Mouse (Mus musculus) MEL (cell line): ENCODE data around the gene Usp11. TPM values are rescaled to one million over a fixed set of nuclear protein-coding genes. Genes with fewer than 3 reads are reported as not detected.
A peak's percentile ranks its signal among the peaks of the same experiment; 100 is the strongest.
"Not testable (repeated sequence)": the region's sequence is repeated elsewhere in the genome, so short reads cannot be mapped to it uniquely, and the experiment has no call there.

Experiments used
- DNase-seq: peaks from one replicate; pipeline ENCODE4 v3.0.0; 2011; ENCODE audit warnings: low read depth, low spot score
- H3K27ac ChIP-seq: 2 replicates; pipeline ENCODE4 v1.5.1; 2012; ENCODE audit warnings: low read depth, mild to moderate bottlenecking, control low read depth, low read length, moderate library complexity; ENCODE audit not compliant: control insufficient read depth
- H3K27me3 ChIP-seq, 2 experiments: fragments of 150-350 bp in 1 of 2; sonication (generic) in 1 of 2; 2 replicates each; pipeline ENCODE4 v1.6.1; 2012; ENCODE audit warnings: low read length in 2 of 2, mild to moderate bottlenecking in 2 of 2, improper control_type of control experiment in 1 of 2, moderate library complexity in 1 of 2; ENCODE audit not compliant: insufficient read depth in 2 of 2, control insufficient read depth in 1 of 2
- H3K36me3 ChIP-seq, 2 experiments: 2 replicates each; pipeline ENCODE4 v1.6.1; 2012 to 2014; ENCODE audit warnings: low read length in 2 of 2, improper control_type of control experiment in 1 of 2, inconsistent platforms in 1 of 2, mild to moderate bottlenecking in 1 of 2; ENCODE audit not compliant: insufficient read depth in 2 of 2, control insufficient read depth in 1 of 2
- H3K4me1 ChIP-seq, 2 experiments: fragments of 150-350 bp in 1 of 2; sonication (generic) in 1 of 2; 2 replicates each; pipeline ENCODE4 v1.6.1; 2012; ENCODE audit warnings: low read length in 2 of 2, improper control_type of control experiment in 1 of 2, mild to moderate bottlenecking in 1 of 2; ENCODE audit not compliant: insufficient read depth in 2 of 2, control insufficient read depth in 1 of 2
- H3K4me3 ChIP-seq, 2 experiments: fragments of 150-350 bp in 1 of 2; sonication (generic) in 1 of 2; 2 replicates each; pipeline ENCODE4 v1.5.1; 2012; ENCODE audit warnings: low read depth in 2 of 2, low read length in 2 of 2, mild to moderate bottlenecking in 2 of 2, moderate library complexity in 2 of 2, control low read depth in 1 of 2, improper control_type of control experiment in 1 of 2; ENCODE audit not compliant: control insufficient read depth in 1 of 2, insufficient read depth in 1 of 2
- H3K79me2 ChIP-seq: 2 replicates; pipeline ENCODE4 v1.6.1; 2012; ENCODE audit warnings: mild to moderate bottlenecking, low read length, moderate library complexity; ENCODE audit not compliant: control insufficient read depth, poor library complexity, insufficient read depth
- H3K9ac ChIP-seq: 2 replicates; pipeline ENCODE4 v1.6.1; 2012; ENCODE audit warnings: low read depth, mild to moderate bottlenecking, control low read depth, low read length, moderate library complexity; ENCODE audit not compliant: control insufficient read depth, poor library complexity, severe bottlenecking
- H3K9me3 ChIP-seq: fragments of 150-350 bp; sonication (generic); replicated peaks from 2 replicates; pipeline ENCODE4 v1.6.1; 2012; ENCODE audit warnings: mild to moderate bottlenecking, low read length, improper control_type of control experiment, moderate library complexity; ENCODE audit not compliant: insufficient read depth
- BHLHE40 ChIP-seq: IDR thresholded peaks from 2 replicates; pipeline ENCODE4 v1.6.1; 2012; ENCODE audit warnings: low read depth, mild to moderate bottlenecking, inconsistent platforms, low read length, improper control_type of control experiment, borderline replicate concordance
- CHD2 ChIP-seq: IDR thresholded peaks from 2 replicates; pipeline ENCODE4 v1.6.1; 2011; ENCODE audit warnings: low read length, improper control_type of control experiment
- E2F4 ChIP-seq: IDR thresholded peaks from 2 replicates; pipeline ENCODE4 v1.6.1; 2011; ENCODE audit warnings: low read depth, low read length, improper control_type of control experiment, borderline replicate concordance
- KAT2A ChIP-seq: conservative IDR thresholded peaks from 2 replicates; pipeline ENCODE4 v1.6.1; 2012; ENCODE audit warnings: low read depth, low read length, improper control_type of control experiment, inconsistent platforms
- MAX ChIP-seq: IDR thresholded peaks from 2 replicates; pipeline ENCODE4 v1.6.1; 2011; ENCODE audit warnings: low read length, improper control_type of control experiment
- NELFE ChIP-seq: IDR thresholded peaks from 2 replicates; pipeline ENCODE4 v1.6.1; 2011; ENCODE audit warnings: low read depth, low read length, improper control_type of control experiment
- POLR2A ChIP-seq, 2 experiments: IDR thresholded peaks; 2 replicates each; pipeline ENCODE4 v1.6.1; 2011 to 2012; ENCODE audit warnings: low read length in 2 of 2, mild to moderate bottlenecking in 2 of 2, control low read depth in 1 of 2, improper control_type of control experiment in 1 of 2, low read depth in 1 of 2, moderate library complexity in 1 of 2; ENCODE audit not compliant: control insufficient read depth in 1 of 2, insufficient read depth in 1 of 2, poor library complexity in 1 of 2
- POLR2AphosphoS5 ChIP-seq: IDR thresholded peaks from 2 replicates; pipeline ENCODE4 v1.6.1; 2012; ENCODE audit warnings: low read depth, borderline replicate concordance, mild to moderate bottlenecking, inconsistent platforms, low read length, moderate library complexity, mixed read lengths
- RAD21 ChIP-seq: IDR thresholded peaks from 2 replicates; pipeline ENCODE4 v1.6.1; 2011; ENCODE audit warnings: mild to moderate bottlenecking, low read depth, low read length, improper control_type of control experiment
- RCOR1 ChIP-seq: IDR thresholded peaks from 2 replicates; pipeline ENCODE4 v1.6.1; 2012; ENCODE audit warnings: low read depth, mild to moderate bottlenecking, inconsistent platforms, low read length, improper control_type of control experiment
- TAL1 ChIP-seq: IDR thresholded peaks from 2 replicates; pipeline ENCODE4 v1.6.1; 2012; ENCODE audit warnings: mild to moderate bottlenecking, inconsistent platforms, low read length, moderate library complexity, mixed read lengths
- USF1 ChIP-seq: IDR thresholded peaks from 2 replicates; pipeline ENCODE4 v1.6.1; 2014; ENCODE audit warnings: low read depth, mild to moderate bottlenecking, inconsistent platforms, low read length, improper control_type of control experiment, moderate library complexity
- USF2 ChIP-seq, 2 experiments: IDR thresholded peaks; 2 replicates each; pipeline ENCODE4 v1.6.1; 2011 to 2012; ENCODE audit warnings: improper control_type of control experiment in 2 of 2, low read length in 2 of 2, borderline replicate concordance in 1 of 2, inconsistent platforms in 1 of 2, low read depth in 1 of 2, mild to moderate bottlenecking in 1 of 2; ENCODE audit not compliant: insufficient read depth in 1 of 2
- polyA plus RNA-seq, 2 experiments: library from polyadenylated mRNA; stranded (reverse) in 1 of 2; unstranded in 1 of 2; fragments of >175 nt in 1 of 2; fragments of >200 nt in 1 of 2; gene quantifications; 2 replicates each; pipeline versions ENCODE4 v1.2.1 to v1.2.4; 2012; ENCODE audit warnings: low replicate concordance in 2 of 2, low read depth in 1 of 2; ENCODE audit not compliant: insufficient read length in 2 of 2, insufficient read depth in 1 of 2, missing spikeins in 1 of 2
- total RNA-seq: library from RNA; depleted of rRNA; stranded (reverse); fragments of 300-350 nt; gene quantifications from 2 replicates; pipeline ENCODE4 v1.2.3, GENCODE M21; 2012

Usp11 gene
- total and polyA plus RNA-seq, 3 experiments = 13.8 to 34.4 TPM; not detected in 1

DNA sequence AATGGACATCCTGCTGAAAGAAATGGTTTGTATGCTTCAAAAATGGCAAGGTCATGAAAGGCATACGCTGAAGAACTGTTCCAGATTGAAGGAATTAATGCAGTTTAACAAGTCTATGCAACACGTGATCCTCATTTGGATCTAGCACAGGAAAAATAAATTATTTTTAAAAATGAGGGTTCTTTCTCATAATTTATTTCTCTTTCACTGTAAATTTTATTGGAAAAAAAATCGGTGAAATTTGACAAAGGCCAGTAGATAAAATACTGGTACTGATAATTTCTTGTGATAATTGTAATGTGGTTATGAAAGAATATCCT, 1.3 kb downstream of the Usp11 start (continued):
- TF ChIP-seq RAD21 = no peak
- no peak for TF ChIP-seq NELFE
- no peak for TF ChIP-seq BHLHE40
- peak in 1 of 2 experiments; percentile 36; a peak in 1 of 4 replicates for TF ChIP-seq USF2 (IDR thresholded peaks at IDR 0.05; ENCODE audit: borderline replicate concordance in 1 of 2, insufficient read depth in 1 of 2, low read depth in 1 of 2, low read length in 2 of 2)
- TF ChIP-seq CHD2 = no peak
- no peak for TF ChIP-seq POLR2A (IDR thresholded peaks at IDR 0.05; ENCODE audit: control insufficient read depth in 1 of 2, insufficient read depth in 1 of 2, low read depth in 1 of 2, low read length in 2 of 2, poor library complexity in 1 of 2)

DNA sequence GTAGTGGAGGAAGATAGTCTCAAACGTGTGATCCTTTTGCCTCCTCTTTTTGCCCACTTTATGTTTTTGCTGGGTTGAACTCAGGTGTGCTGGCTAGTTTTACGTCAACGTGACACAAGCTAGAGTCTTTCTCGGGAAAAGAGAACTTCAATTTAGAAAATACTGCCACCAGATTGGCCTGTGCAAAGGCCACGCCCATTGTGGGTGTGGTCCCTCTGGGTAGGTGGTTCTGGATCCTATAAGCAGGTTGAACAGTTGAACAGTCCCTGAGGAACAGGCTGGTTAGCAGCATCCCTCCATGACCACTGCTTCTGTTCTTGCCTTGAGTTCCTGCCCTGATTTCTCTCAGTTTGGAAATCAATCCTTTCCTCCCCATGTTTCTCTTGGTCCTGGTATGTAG, 25.0 kb downstream of the Usp11 start:
- Histone ChIP-seq H3K9ac (no peak overlapping the region), H3K79me2 (no peaks in the 10 kb centered on the region), H3K36me3 (peaks cover 0 to 2% of the 10 kb centered on the region in 2 experiments; a peak in 1 of 4 replicates), H3K4me1 (peaks cover 0 to 3% of the 10 kb centered on the region in 2 experiments; a peak in 1 of 4 replicates), H3K27ac (no peak overlapping the region), H3K27me3 (no peaks in the 10 kb centered on the region), H3K9me3 (no peaks in the 10 kb centered on the region), H3K4me3 (no peak overlapping the region)
- DNase-seq = peak; percentile 19
- TF ChIP-seq TAL1 (no peak), RCOR1 (no peak), E2F4 (no peak), POLR2AphosphoS5 (no peak), USF1 (no peak), MAX (no peak)

DNA sequence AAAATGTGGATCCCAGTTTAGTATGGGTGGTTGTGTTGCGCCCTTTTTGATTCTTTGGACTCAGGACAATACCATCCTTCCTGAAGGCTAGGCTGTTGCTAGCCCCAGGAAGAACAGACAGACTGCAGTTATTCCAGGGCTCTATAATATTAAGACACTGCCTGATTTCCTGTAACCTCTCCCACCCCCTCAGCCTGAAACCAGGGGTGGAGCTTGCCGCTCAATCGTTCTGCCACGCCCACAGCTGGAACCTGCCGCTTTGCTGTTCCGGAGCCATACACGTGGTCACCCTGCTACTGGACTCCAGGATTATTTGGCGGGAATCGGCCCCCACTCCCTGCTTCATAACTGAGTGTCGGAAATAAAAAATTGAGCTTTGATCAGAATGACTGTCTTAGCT, 26.3 kb downstream of the Usp11 start:
- DNase-seq, H3K27ac ChIP-seq, H3K27me3 ChIP-seq, H3K9ac ChIP-seq, H3K36me3 ChIP-seq, H3K9me3 ChIP-seq, H3K4me3 ChIP-seq, H3K4me1 ChIP-seq, H3K79me2 ChIP-seq: not testable (repeated sequence)

DNA sequence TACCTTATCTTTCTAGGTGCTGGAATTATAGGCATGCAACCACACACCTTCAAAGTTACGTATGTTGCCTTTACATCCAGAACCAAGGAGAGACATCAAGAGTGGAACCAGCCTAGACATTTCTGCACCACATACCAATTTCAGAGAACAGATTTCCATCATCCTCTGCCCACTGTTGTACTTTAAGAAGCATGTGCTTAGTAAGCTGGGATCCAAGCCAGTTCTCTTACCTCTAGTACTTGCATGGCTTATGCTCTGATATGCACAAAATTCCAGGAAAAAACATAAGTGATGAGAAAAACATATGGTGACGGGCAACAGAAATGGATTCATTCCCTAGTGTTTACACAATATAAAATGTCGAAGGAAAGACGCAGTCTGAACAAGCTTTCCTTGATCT, 32.8 kb downstream of the Usp11 start:
- H3K79me2 ChIP-seq = no peaks in the 10 kb centered on the region
- no peaks in the 10 kb centered on the region for H3K36me3 ChIP-seq
- no peak overlapping the region for H3K27ac ChIP-seq
- H3K27me3 ChIP-seq = peaks cover 0 to 4% of the 10 kb centered on the region in 2 experiments; a peak in 2 of 4 replicates
- no peak for TF ChIP-seq KAT2A
- H3K4me3 ChIP-seq = no peak overlapping the region
- H3K9me3 ChIP-seq = no peaks in the 10 kb centered on the region
- H3K9ac ChIP-seq = no peak overlapping the region
- no peak for DNase-seq
- H3K4me1 ChIP-seq = no peaks in the 10 kb centered on the region
